Mouse (Mus musculus) 416B (cell line): ENCODE results near the gene Btbd35f26.
"Not testable (repeated sequence)": the region's sequence is repeated elsewhere in the genome, so short reads cannot be mapped to it uniquely, and the experiment has no call there.

Experiments
- DNase-seq: peaks from one replicate; pipeline ENCODE4 v3.0.0; 2011; ENCODE audit warnings: low read depth

The Btbd35f26 gene

GRCm38 (mm10) chrX:31336154-31336553 is at the start of gene Btbd35f26:
Btbd35f26 (plus strand) TSS chrX:31336454.
- not testable (repeated sequence) for DNase-seq

GRCm38 (mm10) chrX:31341924-31342323 is 5.7 kb downstream of the Btbd35f26 start:
- DNase-seq: not testable (repeated sequence)

GRCm38 (mm10) chrX:31383818-31384217 is 47.6 kb downstream of the Btbd35f26 start, which contains the start of gene Btbd35f19:
Btbd35f19 (minus strand) TSS chrX:31383918.
- DNase-seq: not testable (repeated sequence)
